Mouse (Mus musculus) heart, postnatal 4 days (tissue): ENCODE data around the gene Akip1. TPM values are rescaled to one million over a fixed set of nuclear protein-coding genes. Genes with fewer than 3 reads are reported as not detected.

Experiments
- total RNA-seq, 2 experiments: library from RNA; stranded (reverse); gene quantifications; 2 replicates each; pipeline ENCODE4 v1.2.3; 2021

Akip1 gene
- total RNA-seq, 2 experiments from 2014 or later, result 22.8 to 25.2 TPM

Other genes starting within 250 kb of the Akip1 start
- gene Trim66, start 195.6 kb upstream of the Akip1 start, total RNA-seq, result under 1 TPM; 0.05 to 0.11 TPM
- 100 to 1,000 TPM; 152 to 160 TPM for gene Rpl27a, start 184.5 kb upstream of the Akip1 start, total RNA-seq
- gene St5, start 85 bp upstream of the Akip1 start, total RNA-seq, result 10 to 100 TPM; 55.3 to 56.0 TPM
- gene BC051019, start 20.2 kb downstream of the Akip1 start, total RNA-seq, result not detected
- gene Ascl3, start 28.0 kb downstream of the Akip1 start, total RNA-seq, result not detected
- 10 to 100 TPM; 33.8 to 35.8 TPM for gene Tmem9b, start 49.2 kb downstream of the Akip1 start, total RNA-seq
- under 1 TPM; 0.54 to 0.55 TPM for gene Nrip3, start 78.3 kb downstream of the Akip1 start, total RNA-seq
- 10 to 100 TPM; 13.7 to 15.4 TPM for gene Scube2, start 162.0 kb downstream of the Akip1 start, total RNA-seq